Mouse (Mus musculus): Measurements from ENCODE around the gene Gm11627.

DNA sequence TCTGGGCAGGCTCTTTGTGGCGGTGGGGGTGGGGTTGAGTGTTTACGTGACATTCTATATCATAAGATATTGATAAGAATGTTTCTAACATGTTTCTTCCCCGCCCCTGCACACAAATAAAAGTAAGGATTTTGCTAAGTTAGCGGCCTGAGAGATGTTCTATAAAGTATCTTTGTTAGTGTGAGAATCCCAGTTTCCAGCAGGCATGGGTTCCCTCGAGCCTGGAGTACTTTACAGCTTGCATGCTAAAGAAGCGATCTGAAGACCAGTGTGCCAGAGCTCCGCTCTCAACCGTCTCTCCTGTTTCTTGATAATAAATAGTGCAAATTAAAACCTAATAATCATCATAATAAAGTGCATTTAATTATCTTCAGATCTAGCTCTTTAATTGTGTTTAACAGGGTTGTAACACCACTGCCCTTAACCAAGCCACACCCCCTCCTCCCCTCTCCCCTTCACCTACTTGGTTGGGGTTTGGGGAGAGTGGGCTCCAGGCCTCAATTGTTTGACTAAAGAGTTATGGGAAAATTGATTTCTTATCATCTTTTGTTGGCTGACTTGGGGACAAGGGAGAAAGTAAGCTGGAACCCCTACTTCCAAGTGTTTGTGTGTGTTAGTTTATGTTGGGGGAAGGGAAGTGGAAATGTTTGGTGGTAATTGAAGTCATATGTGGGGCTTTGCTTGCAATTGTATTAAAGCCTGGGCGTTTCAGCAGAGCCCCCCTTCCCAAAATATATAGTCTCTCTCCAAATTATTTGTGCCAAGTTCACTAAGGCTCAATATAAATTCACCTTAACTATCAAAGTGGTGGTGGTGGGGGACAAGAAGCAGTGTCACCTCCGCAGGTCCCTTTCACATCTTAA is 28.7 kb upstream of the Gm11627 start:
- TF ChIP-seq CTCF (IDR thresholded peaks at IDR 0.05; ENCODE audit: low read depth) = no peak
- TF ChIP-seq EP300 (IDR thresholded peaks at IDR 0.05; ENCODE audit: low read depth) = no peak

All from liver, postnatal 0 days (tissue).